Mouse (Mus musculus) ES-Bruce4 (cell line): ENCODE measurements around the gene Vegfd.

Experiments used
- CTCF ChIP-seq: IDR thresholded peaks from one replicate; pipeline ENCODE4 v1.8.1; 2011; ENCODE audit warnings: low read depth, low read length
- EP300 ChIP-seq: IDR thresholded peaks from 2 replicates; pipeline ENCODE4 v1.6.1; 2011; ENCODE audit warnings: low read depth, low read length; ENCODE audit not compliant: insufficient read depth
- POLR2A ChIP-seq: IDR thresholded peaks from one replicate; pipeline ENCODE4 v1.8.1; 2011; ENCODE audit warnings: low read length; ENCODE audit not compliant: insufficient read depth

- TF ChIP-seq POLR2A (no peak), CTCF (no peak), EP300 (no peak)
These were observed 35.2 kb downstream of the Vegfd start for GRCm38 (mm10) chrX:164408301-164408927.
